ENCODE assay signal across 14 mouse cellular contexts in the genomic region with DNA sequence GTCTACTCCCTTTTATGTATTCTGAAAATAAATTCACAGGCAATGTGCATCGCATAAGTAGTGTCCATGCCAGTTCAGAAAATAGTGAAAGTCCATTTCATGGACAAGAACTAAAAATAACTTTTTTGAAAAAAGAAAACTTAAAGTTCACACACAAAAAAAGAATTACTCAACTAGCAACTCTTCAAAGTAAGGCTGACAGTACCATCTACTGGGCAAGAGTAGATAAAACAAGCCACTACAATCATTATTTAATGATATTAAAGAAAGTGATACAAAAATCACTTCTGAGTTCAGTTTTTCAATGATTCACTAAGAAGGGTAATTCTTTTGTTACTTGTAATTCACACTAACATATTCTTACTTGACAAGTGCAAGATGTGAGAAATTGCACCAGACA. TPM values are rescaled to one million over a fixed set of nuclear protein-coding genes. Genes with fewer than 3 reads are reported as not detected.
DNase-seq lines count a peak whose midpoint lies in the region; ATAC-seq and TF ChIP-seq lines count a peak whose summit lies in the region.
"Had no signal": no experiment of that assay in that cellular context is flagged by ENCODE, and none has a peak within 500 bp of the region (broad histone marks: within the 10 kb centered on the region; RNA-seq: fewer than 3 reads in every experiment).

No protein-coding gene starts in this region.

- H3K4me2 ChIP-seq in midbrain, embryonic 14.5 days (ENCODE audit: low read length): no peak overlapping the region
- H3K4me2 ChIP-seq in midbrain, embryonic 11.5 days: no peak overlapping the region
- no peak overlapping the region for H3K4me2 ChIP-seq in forebrain, embryonic 12.5 days
- H3K4me2 ChIP-seq: heart, embryonic 12.5 days had no signal

- ATAC-seq in midbrain, embryonic 14.5 days (ENCODE audit: low FRiP score, low TSS enrichment): no peak
- no peak for ATAC-seq in midbrain, embryonic 11.5 days (ENCODE audit: low FRiP score)
- ATAC-seq in forebrain, embryonic 12.5 days (ENCODE audit: low FRiP score): no peak

- 93% methylated on average over 1 of the region's 1 CpGs for WGBS in midbrain, embryonic 14.5 days
- 95% methylated on average over 1 of the region's 1 CpGs for WGBS in midbrain, embryonic 11.5 days
- 94% methylated on average over 1 of the region's 1 CpGs for WGBS in forebrain, embryonic 12.5 days

- intact Hi-C loops in gastrocnemius, adult 2 months (cut with DNase I): no loop called here

- no peak overlapping the region for H3K27ac ChIP-seq in gastrocnemius, adult 2 months
- no peak overlapping the region for H3K27ac ChIP-seq in midbrain, embryonic 14.5 days (replicated peaks; ENCODE audit: low read depth, low read length)
- H3K27ac ChIP-seq in midbrain, embryonic 11.5 days (ENCODE audit: low read depth, low read length): no peak overlapping the region
- H3K27ac ChIP-seq in forebrain, embryonic 12.5 days: no peak overlapping the region

- H3K4me3 ChIP-seq in gastrocnemius, adult 2 months: no peak overlapping the region
- no peak overlapping the region for H3K4me3 ChIP-seq in midbrain, embryonic 14.5 days (replicated peaks; ENCODE audit: low read depth, low read length)
- no peak overlapping the region for H3K4me3 ChIP-seq in midbrain, embryonic 11.5 days (ENCODE audit: low read depth, low read length)
- H3K4me3 ChIP-seq in forebrain, embryonic 12.5 days (replicated peaks): no peak overlapping the region
- H3K4me3 ChIP-seq: heart, embryonic 12.5 days; myocyte had no signal

- DNase-seq in gastrocnemius, adult 2 months: no peak
- DNase-seq in gastrocnemius, adult 8-10 months (ENCODE audit: low spot score in 2 of 2): no peak
- peak; percentile 33 for DNase-seq in midbrain, embryonic 14.5 days
- DNase-seq in midbrain, embryonic 11.5 days (ENCODE audit: low spot score, missing footprints): no peak
- peak; percentile 18 for DNase-seq in adipocyte (ENCODE audit: low spot score)
- DNase-seq in natural killer cell, adult 2 months (ENCODE audit: low spot score in 2 of 2): no peak
- DNase-seq in urinary bladder, postnatal 36 days (ENCODE audit: low spot score in 2 of 2): no peak
- DNase-seq: adrenal gland, postnatal 14 days; cerebellum, postnatal 36 days; gastrocnemius, postnatal 14 days; kidney, adult 11 months had no signal

- peaks cover 24% of the 10 kb centered on the region for H3K36me3 ChIP-seq in midbrain, embryonic 14.5 days (ENCODE audit: control insufficient read depth, insufficient read depth, low read length)
- H3K36me3 ChIP-seq in midbrain, embryonic 11.5 days (ENCODE audit: control insufficient read depth, insufficient read depth, low read length): peaks cover 6% of the 10 kb centered on the region
- H3K36me3 ChIP-seq in forebrain, embryonic 12.5 days (replicated peaks): peaks cover 41% of the 10 kb centered on the region

- H3K4me1 ChIP-seq in midbrain, embryonic 14.5 days (ENCODE audit: control insufficient read depth, insufficient read depth, low read length): no peaks in the 10 kb centered on the region
- no peaks in the 10 kb centered on the region for H3K4me1 ChIP-seq in midbrain, embryonic 11.5 days (ENCODE audit: control insufficient read depth, insufficient read depth, low read length)
- peaks cover 8% of the 10 kb centered on the region; the same call in 1 of the 2 replicates for H3K4me1 ChIP-seq in forebrain, embryonic 12.5 days
- H3K4me1 ChIP-seq: heart, embryonic 12.5 days had no signal

- peak; percentile 46 for TF ChIP-seq CTCF in gastrocnemius, adult 2 months (IDR thresholded peaks at IDR 0.05)

- no peak overlapping the region for H3K9ac ChIP-seq in midbrain, embryonic 14.5 days (replicated peaks; ENCODE audit: low read length)
- H3K9ac ChIP-seq in midbrain, embryonic 11.5 days (ENCODE audit: low read length): no peak overlapping the region
- no peak overlapping the region for H3K9ac ChIP-seq in forebrain, embryonic 12.5 days
- H3K9ac ChIP-seq: heart, embryonic 12.5 days had no signal

- H3K27me3 ChIP-seq in midbrain, embryonic 14.5 days (ENCODE audit: control insufficient read depth, insufficient read depth, low read length): no peaks in the 10 kb centered on the region
- no peaks in the 10 kb centered on the region for H3K27me3 ChIP-seq in midbrain, embryonic 11.5 days (ENCODE audit: control insufficient read depth, insufficient read depth, low read length)
- no peaks in the 10 kb centered on the region for H3K27me3 ChIP-seq in forebrain, embryonic 12.5 days
- H3K27me3 ChIP-seq: heart, embryonic 12.5 days had no signal

- H3K9me3 ChIP-seq in midbrain, embryonic 14.5 days (ENCODE audit: control insufficient read depth, low read length): no peaks in the 10 kb centered on the region
- no peaks in the 10 kb centered on the region for H3K9me3 ChIP-seq in midbrain, embryonic 11.5 days (ENCODE audit: control insufficient read depth, low read length)
- no peaks in the 10 kb centered on the region for H3K9me3 ChIP-seq in forebrain, embryonic 12.5 days
- H3K9me3 ChIP-seq: heart, embryonic 12.5 days had no signal

RNA-seq across cellular contexts. Expression of a gene that starts 29.9 kb away (rescaled TPM):
- total RNA-seq in gastrocnemius, adult 2 months (2021): 1 to 10 TPM; 4.6 to 8.0 TPM
- 1 to 10 TPM; 5.2 to 6.7 (median 6.0) TPM for total RNA-seq in gastrocnemius, adult 8-10 months (2022)
- 29.3 and 35.3 TPM in 2 replicates for polyA plus RNA-seq in midbrain, embryonic 14.5 days (2014; fragmentation: Nextera tagmentation; extraction: Ambion mirVana)
- 21.2 and 23.4 TPM in 2 replicates for polyA plus RNA-seq in midbrain, embryonic 11.5 days (2014; fragmentation: Nextera tagmentation; extraction: Ambion mirVana)
- polyA plus RNA-seq in forebrain, embryonic 12.5 days (2016; fragmentation: Nextera tagmentation; extraction: Ambion mirVana): 22.3 and 24.7 TPM in 2 replicates

Comparison
In these comparisons a context has a peak if more than half of its experiments do, and no peak if none do; other contexts are left out.
1. DNase-seq: peak in midbrain, embryonic 14.5 days (single experiment) and adipocyte (single experiment); none in gastrocnemius, adult 2 months (single experiment), gastrocnemius, adult 8-10 months (0 of 2), midbrain, embryonic 11.5 days (single experiment), natural killer cell, adult 2 months (0 of 2) and urinary bladder, postnatal 36 days (0 of 2).